Mouse (Mus musculus): ENCODE results near the gene Arhgef28. TPM values are rescaled to one million over a fixed set of nuclear protein-coding genes. Genes with fewer than 3 reads are reported as not detected.
A peak's percentile ranks its signal among the peaks of the same experiment; 100 is the strongest.

The Arhgef28 gene
- total RNA-seq, 2 experiments from 2014 or later: 52.0 to 54.8 TPM

GRCm38 (mm10) chr13:97899604-97900379, 306.4 kb downstream of the Arhgef28 start:
- DNase-seq (ENCODE audit: extremely low spot score in 1 of 2, low spot score in 2 of 2): no peak
- intact Hi-C loops (cut with DNase I): no loop called here

GRCm38 (mm10) chr13:97898590-97898989, 307.6 kb downstream of the Arhgef28 start:
- intact Hi-C loops (cut with DNase I): no loop called here
- DNase-seq (ENCODE audit: extremely low spot score in 1 of 2, low spot score in 2 of 2): no peak

- no peak for DNase-seq (ENCODE audit: extremely low spot score in 1 of 2, low spot score in 2 of 2)
- intact Hi-C loops (cut with DNase I): no loop called here
These were observed 313.0 kb downstream of the Arhgef28 start for GRCm38 (mm10) chr13:97893031-97893825.

GRCm38 (mm10) chr13:97892089-97892884, 314.0 kb downstream of the Arhgef28 start:
- DNase-seq (ENCODE audit: extremely low spot score in 1 of 2, low spot score in 2 of 2): peak in 1 of 2 experiments; percentile 52
- intact Hi-C loops (cut with DNase I): no loop called here

- DNase-seq (ENCODE audit: extremely low spot score in 1 of 2, low spot score in 2 of 2): no peak
- intact Hi-C loops (cut with DNase I): no loop called here
These were observed 318.2 kb downstream of the Arhgef28 start for GRCm38 (mm10) chr13:97888046-97888445.

GRCm38 (mm10) chr13:97887558-97887957, 318.7 kb downstream of the Arhgef28 start:
- no peak for DNase-seq (ENCODE audit: extremely low spot score in 1 of 2, low spot score in 2 of 2)
- intact Hi-C loops (cut with DNase I): no loop called here

GRCm38 (mm10) chr13:97883629-97884028, 322.6 kb downstream of the Arhgef28 start:
- intact Hi-C loops (cut with DNase I): no loop called here
- no peak for DNase-seq (ENCODE audit: extremely low spot score in 1 of 2, low spot score in 2 of 2)

GRCm38 (mm10) chr13:97876450-97876849, 329.8 kb downstream of the Arhgef28 start:
- intact Hi-C loops (cut with DNase I): no loop called here

GRCm38 (mm10) chr13:97876031-97876430, 330.2 kb downstream of the Arhgef28 start:
- no peak for DNase-seq (ENCODE audit: extremely low spot score in 1 of 2, low spot score in 2 of 2)
- intact Hi-C loops (cut with DNase I): no loop called here

More at GRCm38 (mm10) chr13:97876450-97876849, 329.8 kb downstream of the Arhgef28 start:
- DNase-seq (ENCODE audit: extremely low spot score in 1 of 2, low spot score in 2 of 2): no peak

GRCm38 (mm10) chr13:97869428-97869827, 336.8 kb downstream of the Arhgef28 start:
- DNase-seq (ENCODE audit: extremely low spot score in 1 of 2, low spot score in 2 of 2): no peak
- intact Hi-C loops (cut with DNase I): no loop called here

GRCm38 (mm10) chr13:97867322-97867962, 338.8 kb downstream of the Arhgef28 start:
- intact Hi-C loops (cut with DNase I): no loop called here
- DNase-seq (ENCODE audit: extremely low spot score in 1 of 2, low spot score in 2 of 2): peak in 1 of 2 experiments; percentile 54

- intact Hi-C loops (cut with DNase I): no loop called here
- no peak for DNase-seq (ENCODE audit: extremely low spot score in 1 of 2, low spot score in 2 of 2)
These were observed 347.2 kb downstream of the Arhgef28 start for GRCm38 (mm10) chr13:97859071-97859470.

GRCm38 (mm10) chr13:97857860-97858259, 348.4 kb downstream of the Arhgef28 start:
- intact Hi-C loops (cut with DNase I): no loop called here
- no peak for DNase-seq (ENCODE audit: extremely low spot score in 1 of 2, low spot score in 2 of 2)

- intact Hi-C loops (cut with DNase I): no loop called here
- DNase-seq (ENCODE audit: extremely low spot score in 1 of 2, low spot score in 2 of 2): no peak
These were observed 352.8 kb downstream of the Arhgef28 start for GRCm38 (mm10) chr13:97853356-97853968.

Other genes with a start within 250 kb of the Arhgef28 start
- gene Utp15, start 56.6 kb upstream of the Arhgef28 start, total RNA-seq (2021): 10 to 100 TPM; 20.9 to 21.5 TPM
- 10 to 100 TPM; 62.1 to 62.4 TPM for gene Ankra2, start 56.6 kb upstream of the Arhgef28 start, total RNA-seq (2021)
- not detected for gene Gm21976, start 73.4 kb upstream of the Arhgef28 start, total RNA-seq (2021)
- 100 to 1,000 TPM; 219 to 230 TPM for gene Btf3, start 110.6 kb upstream of the Arhgef28 start, total RNA-seq (2021)
- gene Foxd1, start 147.8 kb upstream of the Arhgef28 start, total RNA-seq (2021): 1 to 10 TPM; 1.1 to 1.6 TPM